Mouse (Mus musculus): Measurements from ENCODE around the gene Ywhab.

The Ywhab gene

DNA sequence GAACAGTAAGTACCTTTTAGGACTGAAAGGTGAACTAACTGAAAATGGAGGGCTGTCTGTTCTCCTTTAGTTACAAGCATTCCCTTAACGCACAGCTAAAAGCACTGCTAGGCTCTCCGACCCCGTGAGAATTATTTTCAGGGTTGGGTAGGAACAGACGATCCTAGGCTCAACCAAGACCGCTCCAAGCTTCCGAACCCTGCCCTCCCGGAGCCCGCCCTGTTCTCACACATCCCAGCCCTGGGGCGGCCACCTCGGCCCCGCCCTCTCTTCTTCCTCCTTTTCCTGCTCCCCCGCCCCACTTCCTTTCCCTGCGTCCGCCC lies at the start of gene Ywhab:
Ywhab (plus strand) TSS at position 307 of the 323 bp plus-strand sequence.
- H3K27me3 ChIP-seq (ENCODE audit: control insufficient read depth, insufficient read depth, low read length, poor library complexity, severe bottlenecking), result no peaks in the 10 kb centered on the region
- DNase-seq (ENCODE audit: low read depth, low spot score), result no peak
- H3K36me3 ChIP-seq (ENCODE audit: control insufficient read depth, insufficient read depth, low read length, poor library complexity, severe bottlenecking), result no peaks in the 10 kb centered on the region

DNA sequence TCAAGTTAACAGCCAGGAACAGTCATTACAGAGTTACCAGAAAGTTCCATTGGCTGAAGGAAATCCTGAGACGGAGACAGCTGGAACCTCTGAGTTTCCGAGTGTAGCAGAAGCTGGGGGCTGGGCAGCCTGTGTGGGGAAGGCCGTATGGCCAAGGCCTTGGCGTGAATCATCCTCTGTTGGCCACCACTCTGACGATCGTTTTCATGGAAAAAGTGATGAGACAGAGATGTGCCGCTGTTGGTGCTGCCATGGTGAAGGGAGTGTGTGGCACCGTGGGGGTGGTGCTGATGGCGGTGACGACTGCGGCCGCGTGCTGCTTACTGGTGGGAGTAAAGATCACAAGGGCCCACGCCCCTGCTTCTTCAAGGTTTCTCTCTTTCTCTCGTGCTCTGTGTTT lies 48.5 kb upstream of the Ywhab start:
- Histone ChIP-seq H3K36me3 (ENCODE audit: control insufficient read depth, insufficient read depth, low read length, poor library complexity, severe bottlenecking) (no peaks in the 10 kb centered on the region), H3K27me3 (ENCODE audit: control insufficient read depth, insufficient read depth, low read length, poor library complexity, severe bottlenecking) (no peaks in the 10 kb centered on the region)
- no peak for DNase-seq (ENCODE audit: low read depth, low spot score)

DNA sequence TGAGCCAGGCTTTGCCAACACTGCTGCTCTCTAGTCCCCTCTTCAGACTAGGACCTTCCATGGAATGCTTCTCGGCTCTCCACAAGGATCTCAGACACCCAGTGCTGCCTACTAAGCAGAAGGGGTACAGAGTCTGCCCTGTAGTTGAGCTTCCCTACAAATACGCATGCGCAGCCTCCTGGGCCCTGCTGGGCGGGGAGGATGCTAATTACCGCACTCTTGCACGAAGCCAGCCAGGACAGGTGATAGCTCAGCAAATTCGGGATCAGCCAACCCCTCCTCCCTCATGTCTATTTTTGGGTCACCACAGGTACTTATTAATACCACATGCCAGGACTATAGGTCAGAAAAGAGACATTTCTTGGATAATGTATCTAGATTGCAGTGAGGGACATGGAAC lies 46.8 kb upstream of the Ywhab start:
- DNase-seq (ENCODE audit: low read depth, low spot score), result no peak
- H3K27me3 ChIP-seq (ENCODE audit: control insufficient read depth, insufficient read depth, low read length, poor library complexity, severe bottlenecking), result no peaks in the 10 kb centered on the region
- H3K36me3 ChIP-seq (ENCODE audit: control insufficient read depth, insufficient read depth, low read length, poor library complexity, severe bottlenecking), result no peaks in the 10 kb centered on the region

DNA sequence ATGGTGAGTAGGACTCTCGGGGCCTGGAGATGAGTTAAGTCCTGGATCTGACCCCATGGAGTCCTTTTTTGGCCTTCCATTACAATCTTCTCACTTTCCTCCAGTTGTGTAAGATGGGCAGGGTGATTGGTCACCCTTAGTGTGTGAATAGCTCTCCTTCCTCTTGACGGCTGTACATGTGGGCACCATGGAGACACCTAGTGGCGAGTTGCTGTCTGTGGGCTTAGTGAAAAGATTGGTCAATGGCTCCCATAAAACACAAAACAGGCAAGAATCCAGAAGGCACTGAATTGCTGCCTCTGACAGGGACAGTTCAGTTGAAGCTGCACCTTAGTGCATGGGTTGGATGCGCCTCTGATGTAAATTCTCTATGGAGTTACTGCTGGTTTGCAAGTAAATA lies 43.0 kb upstream of the Ywhab start:
- no peaks in the 10 kb centered on the region for H3K36me3 ChIP-seq (ENCODE audit: control insufficient read depth, insufficient read depth, low read length, poor library complexity, severe bottlenecking)
- no peaks in the 10 kb centered on the region for H3K27me3 ChIP-seq (ENCODE audit: control insufficient read depth, insufficient read depth, low read length, poor library complexity, severe bottlenecking)
- peak; percentile 44 for DNase-seq (ENCODE audit: low read depth, low spot score)

DNA sequence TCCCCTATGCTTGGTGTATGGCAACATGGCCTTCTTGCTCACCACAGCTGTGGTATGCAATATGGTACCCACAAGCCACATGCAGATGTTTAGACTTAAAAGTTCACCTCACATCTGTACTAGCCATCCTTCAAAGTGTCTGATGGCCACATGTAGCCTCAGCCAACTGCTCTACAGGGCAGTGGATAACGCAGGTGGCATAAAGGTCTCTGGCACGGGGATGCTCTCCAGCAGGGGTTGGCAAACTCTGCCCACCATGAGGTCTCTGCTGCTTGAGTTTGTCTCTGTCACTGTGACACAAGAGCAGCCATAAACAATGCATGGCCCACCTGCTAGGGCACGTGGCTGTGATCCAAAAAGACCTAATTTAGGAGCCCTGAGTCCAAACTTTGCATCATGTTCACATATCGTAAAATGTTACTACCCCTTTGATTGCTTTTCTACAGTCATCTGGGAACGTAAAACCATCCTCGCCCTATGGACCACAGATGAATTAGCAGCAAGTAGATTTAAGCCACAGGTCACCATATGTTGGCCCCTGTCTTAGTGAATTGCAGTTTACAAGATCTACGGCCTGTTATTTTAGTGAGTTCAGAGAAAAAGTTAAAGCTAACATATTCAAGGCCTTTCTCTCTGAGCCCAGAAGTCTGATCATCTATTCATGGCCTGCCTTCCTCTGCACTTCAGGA lies 41.0 kb upstream of the Ywhab start:
- H3K36me3 ChIP-seq (ENCODE audit: control insufficient read depth, insufficient read depth, low read length, poor library complexity, severe bottlenecking), result no peaks in the 10 kb centered on the region
- no peaks in the 10 kb centered on the region for H3K27me3 ChIP-seq (ENCODE audit: control insufficient read depth, insufficient read depth, low read length, poor library complexity, severe bottlenecking)
- no peak for DNase-seq (ENCODE audit: low read depth, low spot score)

DNA sequence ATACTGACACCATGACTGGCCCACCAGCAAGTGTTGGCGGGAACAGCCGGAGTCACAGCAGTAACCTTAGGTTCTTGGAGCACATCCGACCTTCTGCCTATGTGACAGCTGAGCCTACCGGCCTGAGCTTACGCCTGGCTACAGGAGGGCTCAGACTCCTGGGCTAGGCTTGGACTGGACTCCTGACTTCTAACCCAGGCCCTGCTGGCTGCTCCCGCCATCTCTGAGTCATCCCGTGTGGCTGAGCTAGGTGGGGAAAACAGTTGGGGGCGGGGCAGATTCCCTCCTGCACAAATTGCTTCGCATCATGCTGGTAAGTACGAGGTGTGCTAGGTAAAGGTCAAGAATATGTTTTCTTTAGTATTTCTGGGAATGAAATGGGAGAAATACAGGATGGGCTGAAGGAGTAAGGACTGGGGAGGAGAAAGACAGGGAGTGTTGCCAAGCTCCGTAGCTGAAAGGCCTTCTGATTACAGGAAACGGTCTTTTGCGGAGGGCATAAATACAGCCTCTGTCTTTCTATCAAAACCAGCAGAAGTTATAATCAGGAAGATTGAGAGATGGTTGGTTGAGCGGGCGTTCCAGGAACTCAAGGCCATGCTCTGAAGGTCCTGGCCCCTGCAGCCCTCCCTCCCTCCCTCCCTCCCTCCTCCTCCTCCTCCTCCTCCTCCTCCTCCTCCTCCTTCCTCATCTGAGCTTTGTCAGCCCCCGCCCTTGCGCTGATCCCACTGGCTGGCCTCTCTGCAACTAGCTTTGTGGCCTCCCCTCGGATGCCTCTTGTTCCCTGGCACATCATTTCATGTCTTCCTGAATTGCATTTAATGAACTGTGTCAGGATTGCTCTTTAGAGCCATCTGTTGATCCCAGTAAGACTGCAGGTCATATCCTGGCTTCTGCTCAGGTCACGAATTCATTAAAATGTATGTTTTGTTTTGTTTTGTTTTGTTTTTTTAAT lies 29.9 kb upstream of the Ywhab start:
- H3K36me3 ChIP-seq (ENCODE audit: control insufficient read depth, insufficient read depth, low read length, poor library complexity, severe bottlenecking), result no peaks in the 10 kb centered on the region
- DNase-seq (ENCODE audit: low read depth, low spot score), result no peak
- no peaks in the 10 kb centered on the region for H3K27me3 ChIP-seq (ENCODE audit: control insufficient read depth, insufficient read depth, low read length, poor library complexity, severe bottlenecking)

DNA sequence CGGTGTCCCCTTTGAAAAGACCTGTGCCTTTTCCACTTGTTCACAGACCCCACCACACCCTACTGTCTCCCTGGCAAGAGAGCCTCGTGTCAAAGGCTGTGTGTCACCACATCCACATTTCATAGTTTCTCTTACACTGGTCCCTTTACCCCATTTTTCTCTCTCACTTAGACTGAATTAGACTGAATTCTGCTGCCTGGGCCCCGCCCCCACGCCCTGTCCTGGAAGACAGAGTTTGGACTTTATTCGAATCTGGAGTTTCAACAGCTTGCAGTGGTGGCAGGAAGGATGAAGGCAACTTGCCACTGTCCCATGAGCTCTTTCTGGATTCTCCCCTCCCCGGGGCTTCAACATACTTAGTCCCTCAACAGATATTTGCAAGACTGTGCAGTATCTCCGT lies 29.1 kb upstream of the Ywhab start:
- Histone ChIP-seq H3K36me3 (ENCODE audit: control insufficient read depth, insufficient read depth, low read length, poor library complexity, severe bottlenecking) (no peaks in the 10 kb centered on the region), H3K27me3 (ENCODE audit: control insufficient read depth, insufficient read depth, low read length, poor library complexity, severe bottlenecking) (no peaks in the 10 kb centered on the region)
- no peak for DNase-seq (ENCODE audit: low read depth, low spot score)

DNA sequence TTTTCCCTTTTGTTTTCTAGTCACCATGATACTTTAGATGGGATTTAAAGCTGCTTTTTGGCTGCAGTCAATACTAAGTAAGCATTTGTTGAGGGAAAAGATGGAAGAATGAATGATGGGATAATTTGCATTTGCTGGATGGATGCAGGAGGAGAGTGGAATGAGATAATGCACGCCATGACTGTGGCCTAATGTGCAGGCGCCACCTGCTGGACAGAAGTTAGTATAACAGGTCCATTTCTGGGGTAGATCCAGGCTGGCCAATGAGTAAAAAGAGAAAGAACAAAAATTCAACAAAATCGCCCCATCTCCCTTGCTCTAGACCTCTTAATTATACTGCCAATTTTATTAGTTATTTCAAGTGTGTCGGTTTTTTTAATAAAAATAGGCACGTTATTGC lies 26.2 kb upstream of the Ywhab start:
- H3K36me3 ChIP-seq (ENCODE audit: control insufficient read depth, insufficient read depth, low read length, poor library complexity, severe bottlenecking), result no peaks in the 10 kb centered on the region
- peak; percentile 65 for DNase-seq (ENCODE audit: low read depth, low spot score)
- no peaks in the 10 kb centered on the region for H3K27me3 ChIP-seq (ENCODE audit: control insufficient read depth, insufficient read depth, low read length, poor library complexity, severe bottlenecking)

DNA sequence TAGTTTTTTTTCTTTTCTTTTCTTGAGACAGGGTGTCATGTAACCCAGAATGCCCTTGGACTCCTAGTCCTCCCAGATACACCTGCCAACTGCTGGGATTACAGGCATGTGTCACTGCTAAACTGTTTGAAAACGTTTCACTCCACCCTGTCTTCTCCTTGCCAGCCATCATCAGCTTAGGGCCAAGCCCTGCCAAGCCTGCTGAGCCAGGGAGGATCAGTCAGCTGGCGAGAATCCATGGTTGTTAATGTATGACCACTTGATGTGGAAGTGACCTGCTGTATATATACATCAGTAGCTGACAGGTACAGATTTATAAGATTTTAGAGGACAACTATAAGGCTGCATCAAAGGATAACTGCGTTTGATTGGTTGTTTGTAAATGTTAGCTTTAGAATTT lies 24.4 kb upstream of the Ywhab start:
- no peak for DNase-seq (ENCODE audit: low read depth, low spot score)
- Histone ChIP-seq H3K36me3 (ENCODE audit: control insufficient read depth, insufficient read depth, low read length, poor library complexity, severe bottlenecking) (no peaks in the 10 kb centered on the region), H3K27me3 (ENCODE audit: control insufficient read depth, insufficient read depth, low read length, poor library complexity, severe bottlenecking) (no peaks in the 10 kb centered on the region)

DNA sequence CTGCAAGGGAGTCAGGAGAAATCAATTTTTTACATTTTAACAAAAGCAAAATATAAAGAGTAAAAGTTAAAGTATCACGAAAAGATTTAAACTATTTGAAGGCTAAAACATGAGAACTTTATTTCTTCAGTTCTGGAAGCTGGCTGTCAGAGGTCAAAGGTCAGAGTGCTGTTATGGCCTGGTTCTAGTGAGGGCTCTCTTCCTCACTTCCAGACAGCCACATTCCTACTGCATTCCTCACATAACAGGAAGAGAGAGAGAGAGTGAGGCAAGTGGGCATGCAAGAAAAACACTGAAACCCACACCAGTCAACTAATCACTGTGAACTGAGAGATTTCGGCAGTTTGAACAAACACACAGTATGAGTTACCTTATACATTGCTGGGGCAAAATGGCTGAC lies 20.7 kb upstream of the Ywhab start:
- DNase-seq (ENCODE audit: low read depth, low spot score), result no peak

DNA sequence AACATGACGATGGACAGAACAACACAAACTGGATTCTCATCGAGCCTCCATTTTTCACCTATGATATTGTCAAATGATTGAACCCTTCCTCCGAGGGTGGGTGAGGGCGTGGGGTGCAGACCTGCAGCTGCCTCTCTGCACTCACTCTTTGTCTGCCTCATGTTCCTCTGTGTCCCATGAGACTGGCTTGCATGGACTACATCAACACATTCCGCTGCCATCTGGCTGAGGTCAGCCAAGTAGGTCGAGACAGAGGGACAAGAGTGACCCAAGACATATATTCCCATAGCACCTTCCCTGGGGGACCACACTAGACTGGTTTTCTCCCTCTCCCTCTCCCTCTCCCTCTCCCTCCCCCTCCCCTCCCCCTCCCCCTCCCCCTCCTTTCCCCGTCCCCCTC lies 18.3 kb upstream of the Ywhab start:
- no peaks in the 10 kb centered on the region for H3K36me3 ChIP-seq (ENCODE audit: control insufficient read depth, insufficient read depth, low read length, poor library complexity, severe bottlenecking)
- DNase-seq (ENCODE audit: low read depth, low spot score), result no peak
- no peaks in the 10 kb centered on the region for H3K27me3 ChIP-seq (ENCODE audit: control insufficient read depth, insufficient read depth, low read length, poor library complexity, severe bottlenecking)

More for the DNA sequence above, 20.7 kb upstream of the Ywhab start:
- H3K36me3 ChIP-seq (ENCODE audit: control insufficient read depth, insufficient read depth, low read length, poor library complexity, severe bottlenecking), result no peaks in the 10 kb centered on the region
- H3K27me3 ChIP-seq (ENCODE audit: control insufficient read depth, insufficient read depth, low read length, poor library complexity, severe bottlenecking), result no peaks in the 10 kb centered on the region

DNA sequence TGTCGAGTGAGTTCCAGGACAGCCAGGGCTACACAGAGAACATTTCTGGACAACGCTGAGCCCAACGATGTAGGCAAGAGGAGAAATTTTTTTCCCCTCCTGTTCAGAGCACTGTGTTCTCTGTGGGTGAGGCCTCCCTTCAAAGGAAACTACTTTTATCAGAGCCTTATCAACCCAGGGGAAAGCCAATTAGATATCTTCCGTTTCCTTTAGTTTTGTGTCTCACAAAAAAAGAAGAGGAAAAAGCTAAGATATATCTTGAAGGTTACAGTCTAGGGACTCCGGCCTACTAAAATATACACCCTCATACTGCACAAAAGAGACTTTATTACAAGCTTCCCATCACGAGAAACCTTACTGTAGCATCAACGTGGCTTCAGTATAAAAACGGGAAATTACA lies 7.5 kb upstream of the Ywhab start:
- Histone ChIP-seq H3K27me3 (ENCODE audit: control insufficient read depth, insufficient read depth, low read length, poor library complexity, severe bottlenecking) (no peaks in the 10 kb centered on the region; the same call in 1 of the 2 replicates), H3K36me3 (ENCODE audit: control insufficient read depth, insufficient read depth, low read length, poor library complexity, severe bottlenecking) (no peaks in the 10 kb centered on the region)
- no peak for DNase-seq (ENCODE audit: low read depth, low spot score)

DNA sequence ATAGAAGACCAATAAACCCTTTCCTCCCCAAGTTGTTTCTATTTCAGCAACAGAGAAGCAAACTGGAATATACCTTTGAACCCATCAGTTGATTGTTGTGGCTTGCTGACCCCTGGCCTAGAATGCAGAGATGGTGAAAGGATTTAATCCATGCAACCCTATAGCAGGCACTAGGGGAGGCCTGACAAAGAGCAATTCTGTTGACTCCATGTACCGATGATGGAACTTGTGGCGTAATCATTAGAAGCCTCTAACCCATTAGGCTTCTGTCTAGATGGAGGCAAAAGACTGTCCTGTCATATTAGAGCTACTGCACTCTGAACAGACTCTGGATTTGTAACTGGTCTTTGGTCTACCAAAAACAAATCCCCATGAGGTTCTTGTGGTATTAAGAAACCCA lies 1.9 kb upstream of the Ywhab start:
- no peak for DNase-seq (ENCODE audit: low read depth, low spot score)
- Histone ChIP-seq H3K27me3 (ENCODE audit: control insufficient read depth, insufficient read depth, low read length, poor library complexity, severe bottlenecking) (no peaks in the 10 kb centered on the region), H3K36me3 (ENCODE audit: control insufficient read depth, insufficient read depth, low read length, poor library complexity, severe bottlenecking) (no peaks in the 10 kb centered on the region)

DNA sequence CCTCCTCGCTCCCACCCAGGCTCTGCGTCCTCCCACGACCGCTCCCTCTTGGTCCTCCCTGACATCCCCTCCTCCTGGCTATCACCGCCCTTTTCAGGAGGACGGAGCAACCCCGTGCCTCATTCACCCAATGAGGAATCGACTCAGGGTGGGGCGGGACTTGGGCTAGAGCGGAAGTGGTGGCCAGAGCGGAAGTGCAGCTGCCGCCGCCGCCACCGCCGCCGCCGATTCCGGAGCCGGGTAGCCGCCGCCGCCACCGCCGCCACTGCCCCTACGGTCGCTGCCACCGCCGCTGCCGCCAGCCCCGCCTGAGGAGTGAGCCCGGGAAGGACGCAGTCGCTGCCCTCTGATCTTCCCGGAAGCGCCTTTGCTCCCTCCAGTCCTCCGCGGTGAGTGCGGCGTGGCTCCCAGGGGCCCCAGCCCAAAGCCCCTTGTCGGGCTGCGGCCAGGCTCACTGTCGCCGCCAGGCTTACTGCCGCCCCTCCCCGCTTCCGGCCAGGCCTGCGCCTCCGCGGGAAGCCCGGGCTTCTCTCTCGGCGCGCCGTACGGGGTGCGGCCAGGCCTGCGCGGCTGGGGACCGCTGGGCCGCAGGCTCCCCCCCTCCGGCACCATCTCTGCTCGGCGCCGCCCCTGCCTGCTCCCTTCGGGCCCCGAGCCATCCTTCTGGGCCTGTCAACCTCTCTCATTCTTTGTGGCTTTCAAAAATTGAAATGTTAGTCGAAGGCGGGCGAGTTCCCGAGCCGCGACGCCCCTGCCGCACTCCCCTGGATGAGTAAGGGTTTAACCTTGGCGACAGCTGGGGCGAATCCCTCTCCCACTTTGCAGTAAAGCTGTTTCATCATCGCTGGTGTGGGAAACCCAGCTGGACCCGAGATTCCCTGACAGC lies 460 bp downstream of the Ywhab start:
- Histone ChIP-seq H3K36me3 (ENCODE audit: control insufficient read depth, insufficient read depth, low read length, poor library complexity, severe bottlenecking) (no peaks in the 10 kb centered on the region), H3K27me3 (ENCODE audit: control insufficient read depth, insufficient read depth, low read length, poor library complexity, severe bottlenecking) (no peaks in the 10 kb centered on the region)
- peak; percentile 91 for DNase-seq (ENCODE audit: low read depth, low spot score)

DNA sequence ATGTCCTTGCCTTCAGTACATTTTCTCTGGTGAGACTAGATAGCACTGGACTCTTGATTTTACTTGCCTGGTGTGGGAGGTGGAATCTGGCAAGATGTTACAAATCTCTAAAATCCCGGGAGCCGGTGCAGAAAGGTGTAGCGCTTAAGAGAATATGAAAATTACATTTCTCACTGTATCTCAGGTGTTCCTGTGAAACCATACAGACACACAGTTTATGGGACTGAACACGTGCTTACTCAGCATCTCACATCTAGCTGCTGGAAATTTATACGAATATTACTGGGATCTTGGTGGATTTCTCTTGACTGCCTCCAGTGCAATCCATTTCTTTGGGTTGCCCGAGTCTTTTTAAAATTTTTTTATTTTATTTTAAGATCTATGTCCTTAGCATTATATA lies 1.5 kb downstream of the Ywhab start:
- Histone ChIP-seq H3K36me3 (ENCODE audit: control insufficient read depth, insufficient read depth, low read length, poor library complexity, severe bottlenecking) (no peaks in the 10 kb centered on the region), H3K27me3 (ENCODE audit: control insufficient read depth, insufficient read depth, low read length, poor library complexity, severe bottlenecking) (no peaks in the 10 kb centered on the region)
- DNase-seq (ENCODE audit: low read depth, low spot score), result no peak
